Mouse (Mus musculus) neutrophil, adult 5-6 weeks (primary cell): ENCODE measurements around the gene Wdr18. TPM values are rescaled to one million over a fixed set of nuclear protein-coding genes. Genes with fewer than 3 reads are reported as not detected.

ENCODE experiments used
- ATAC-seq: fragments of 151-379, 151-347 bp; 2 replicates; pipeline ENCODE4 v1.8.0; 2017; ENCODE audit warnings: mild to moderate bottlenecking, moderate TSS enrichment; ENCODE audit not compliant: insufficient number of reproducible peaks, poor library complexity, low FRiP score, severe bottlenecking; ENCODE audit errors: extremely low read depth
- total RNA-seq: library from RNA; stranded (forward); fragments of 200-1000 nt; gene quantifications from 2 replicates; pipeline ENCODE4 v1.2.3, GENCODE M21; 2017

Wdr18 gene
- total RNA-seq, 1 experiment from 2014 or later: 15.9 TPM

GRCm38 (mm10) chr10:79989272-79989786 is 29.4 kb downstream of the Wdr18 start:
- no peak for ATAC-seq

DNA sequence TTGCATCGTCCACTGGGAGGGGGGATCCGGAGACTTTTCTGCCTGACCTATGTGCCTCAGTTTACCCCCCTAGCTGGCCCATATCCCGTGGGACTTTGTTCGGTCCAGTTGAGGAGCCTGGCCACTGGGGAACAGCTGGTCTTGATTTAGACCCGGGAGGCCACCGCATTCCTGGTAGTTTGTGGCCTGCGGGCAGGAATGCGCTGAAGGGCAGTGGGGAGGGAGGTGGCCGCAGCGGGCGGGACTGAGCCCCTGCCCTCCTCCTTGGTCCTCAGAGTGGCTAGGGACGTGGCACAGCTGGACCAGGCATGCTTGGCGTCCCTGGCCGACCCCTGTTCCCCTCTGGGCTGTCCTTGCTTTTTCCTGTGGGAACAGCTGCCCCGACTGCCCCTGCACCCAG is 29.9 kb downstream of the Wdr18 start:
- no peak for ATAC-seq

GRCm38 (mm10) chr10:79991099-79991498 is 31.1 kb downstream of the Wdr18 start:
- no peak for ATAC-seq

DNA sequence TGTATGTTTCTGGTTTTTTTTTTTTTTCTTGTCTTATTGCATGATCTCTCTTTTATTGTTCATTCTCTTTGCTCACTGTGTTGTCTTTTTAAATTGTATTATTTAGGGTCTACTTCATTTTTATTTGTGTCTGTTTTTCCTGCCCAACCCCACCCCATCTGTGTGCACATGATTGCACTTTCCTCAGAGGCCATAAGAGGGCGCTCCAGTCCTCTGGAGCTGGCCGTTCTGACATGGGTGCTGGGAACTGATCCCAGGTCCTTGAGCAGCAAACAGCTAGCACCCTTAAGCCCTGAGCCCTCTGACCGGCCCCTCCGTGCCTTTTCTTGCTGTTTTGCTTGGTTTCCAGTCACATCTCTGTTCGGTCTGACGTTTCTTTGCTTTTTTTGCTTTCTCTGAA is 31.6 kb downstream of the Wdr18 start:
- no peak for ATAC-seq

DNA sequence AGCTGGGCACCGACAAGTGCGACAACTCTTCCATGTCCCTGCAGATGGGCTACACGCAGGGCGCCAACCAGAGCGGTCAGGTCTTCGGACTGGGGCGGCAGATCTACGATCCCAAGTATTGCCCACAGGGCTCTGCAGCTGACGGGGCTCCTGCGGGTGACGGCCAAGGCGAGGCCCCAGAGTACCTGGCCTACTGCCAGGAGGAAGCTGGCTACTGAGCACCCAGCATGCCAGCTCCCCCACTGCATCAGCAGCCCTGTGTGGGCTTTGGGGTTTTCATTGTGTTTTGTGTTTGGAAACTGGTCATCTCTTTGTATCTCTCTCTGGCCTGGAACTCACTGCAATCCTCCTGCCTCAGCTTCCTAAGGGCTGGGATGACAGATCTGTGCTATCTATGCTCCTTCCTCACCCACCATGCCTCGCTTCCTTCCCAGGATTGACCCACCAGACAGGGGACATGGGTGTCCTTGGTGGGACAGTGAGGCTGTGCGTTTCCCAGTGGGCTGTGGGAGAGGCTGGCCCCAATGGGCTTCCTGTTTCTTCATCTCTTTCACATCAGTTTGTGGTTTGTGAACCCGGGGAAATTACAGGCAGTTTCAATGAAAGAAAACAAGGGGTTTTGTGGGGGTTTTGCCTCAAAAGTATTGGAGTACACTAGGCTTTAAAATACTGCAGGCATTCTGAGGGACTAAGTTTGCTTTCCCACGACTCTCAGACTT is 34.6 kb downstream of the Wdr18 start:
- no peak for ATAC-seq

DNA sequence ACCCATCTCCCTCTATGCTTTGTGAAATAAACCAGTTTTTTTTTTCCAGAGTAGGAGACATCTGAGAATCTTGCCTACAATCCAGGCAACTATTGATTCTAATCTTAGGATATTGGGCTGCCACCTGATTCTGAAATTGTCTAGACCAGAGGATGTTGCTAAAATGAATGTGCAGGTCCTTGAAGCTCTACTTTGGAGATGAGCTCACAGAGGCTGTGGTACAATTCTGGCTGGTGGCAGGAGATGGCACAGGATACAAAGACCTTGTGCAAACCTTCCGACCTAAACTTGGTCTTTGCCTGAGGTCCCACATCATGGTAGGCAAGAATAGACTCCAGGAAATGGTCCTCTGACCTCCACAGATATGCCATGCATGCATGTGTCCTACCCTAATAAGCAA is 35.7 kb downstream of the Wdr18 start:
- no peak for ATAC-seq

- ATAC-seq: peak; percentile 91
These were observed 36.5 kb downstream of the Wdr18 start, which contains the start of gene Abca7 for GRCm38 (mm10) chr10:79996272-79997033. Gene Abca7, plus strand, starts transcription at chr10:79996494.

DNA sequence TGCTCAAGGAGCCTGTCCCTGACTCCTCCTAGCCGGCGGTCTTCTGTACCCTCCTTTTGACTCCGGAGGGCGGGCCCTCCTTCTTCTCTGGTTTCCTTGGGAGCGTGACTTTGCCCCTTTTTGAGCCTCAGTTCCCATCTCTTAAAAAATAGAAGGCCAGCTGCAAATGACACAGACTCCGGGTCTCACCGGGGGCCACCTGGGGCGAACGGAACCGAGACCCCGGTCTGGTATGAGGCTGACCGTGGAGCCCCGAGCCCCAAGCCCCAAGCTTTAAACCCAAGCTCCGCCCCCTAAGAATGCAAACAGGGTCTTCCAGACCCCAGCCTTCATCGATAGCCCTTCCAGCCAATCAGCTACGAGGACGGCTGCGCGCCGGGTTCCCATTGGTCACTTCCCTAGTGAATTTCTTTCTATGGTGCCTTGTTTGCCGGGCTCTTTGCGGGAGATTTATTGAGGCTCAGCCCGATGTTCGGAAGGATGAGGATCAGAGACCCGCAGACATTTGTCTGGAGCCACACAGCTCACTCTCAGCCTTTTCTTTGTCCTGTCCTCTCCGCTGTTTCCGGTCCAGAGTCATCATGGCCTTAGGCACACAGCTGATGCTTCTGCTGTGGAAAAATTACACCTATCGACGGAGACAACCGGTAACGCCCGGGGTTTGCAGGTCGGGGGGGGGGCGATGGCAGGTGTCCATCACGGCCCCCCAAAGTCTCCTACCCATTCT is 37.2 kb downstream of the Wdr18 start:
- ATAC-seq: no peak

DNA sequence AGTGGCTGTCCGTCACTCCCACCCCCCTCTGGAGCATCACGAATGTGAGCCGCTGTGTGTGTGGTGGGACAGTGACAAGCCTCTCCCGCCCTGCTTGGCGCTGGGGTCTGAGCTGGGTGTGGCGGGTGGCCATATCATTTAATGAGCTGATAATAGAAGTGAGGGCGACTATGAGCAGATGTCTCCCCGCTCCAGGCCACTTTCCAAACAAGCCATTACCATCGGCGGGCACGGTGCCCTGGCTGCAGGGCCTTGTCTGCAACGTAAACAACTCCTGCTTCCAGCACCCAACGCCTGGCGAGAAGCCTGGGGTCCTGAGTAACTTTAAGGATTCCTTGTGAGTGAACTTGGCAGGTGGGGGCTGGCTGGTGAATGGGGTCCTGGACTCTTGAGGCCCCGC is 37.9 kb downstream of the Wdr18 start:
- no peak for ATAC-seq

- no peak for ATAC-seq
These were observed 42.0 kb downstream of the Wdr18 start for GRCm38 (mm10) chr10:80001945-80002344.

DNA sequence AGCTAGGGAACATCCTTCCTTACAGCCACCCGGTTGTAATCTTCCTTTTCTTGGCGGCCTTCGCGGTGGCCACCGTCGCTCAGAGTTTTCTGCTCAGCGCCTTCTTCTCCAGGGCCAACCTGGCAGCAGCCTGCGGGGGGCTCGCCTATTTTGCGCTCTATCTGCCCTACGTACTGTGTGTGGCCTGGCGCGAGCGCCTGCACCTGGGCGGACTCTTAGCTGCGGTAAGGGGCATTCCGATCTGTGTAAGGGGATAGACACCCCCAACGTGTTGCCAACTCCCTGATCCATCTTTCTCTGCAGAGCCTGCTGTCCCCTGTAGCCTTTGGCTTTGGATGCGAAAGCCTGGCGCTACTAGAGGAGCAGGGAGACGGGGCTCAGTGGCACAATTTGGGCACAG is 42.9 kb downstream of the Wdr18 start:
- no peak for ATAC-seq

DNA sequence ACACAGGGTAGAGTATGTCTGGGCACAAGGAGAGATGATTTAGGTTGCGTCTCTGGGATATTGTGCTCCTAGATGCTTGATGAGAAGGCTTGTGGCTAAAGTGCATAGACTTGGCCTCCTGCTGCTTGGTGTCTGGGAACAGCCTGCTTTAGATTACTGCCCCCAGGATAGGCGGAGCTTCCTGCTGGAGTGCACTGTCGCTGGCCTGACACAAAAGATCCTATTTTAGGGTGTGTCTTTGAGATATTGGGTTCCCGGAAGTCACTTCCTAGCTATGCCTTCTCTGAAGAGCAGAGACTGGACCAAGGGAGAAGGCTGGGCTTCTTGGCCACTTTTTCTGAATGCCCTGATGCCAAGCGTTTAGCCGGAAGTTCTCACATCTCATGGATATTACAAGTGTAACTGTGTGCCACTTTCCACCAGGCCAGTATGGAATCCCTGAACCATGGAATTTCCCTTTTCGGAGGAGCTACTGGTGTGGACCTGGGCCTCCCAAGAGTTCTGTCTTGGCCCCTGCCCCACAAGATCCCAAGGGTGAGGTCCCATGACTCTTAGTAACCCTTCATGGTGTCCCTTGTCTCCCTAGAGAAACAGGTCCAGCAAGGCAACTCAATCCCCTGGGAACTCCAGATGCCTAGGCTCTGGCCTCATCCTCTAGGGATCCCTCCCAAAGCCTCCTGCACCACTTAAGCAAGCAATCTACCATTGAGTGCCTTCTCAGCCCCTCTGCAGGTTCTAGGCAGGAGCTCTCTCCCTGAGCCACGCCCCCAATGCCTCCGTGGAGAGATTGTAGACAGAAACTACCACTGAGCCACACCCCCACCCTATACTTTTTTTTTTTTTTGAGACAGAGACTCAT is 43.7 kb downstream of the Wdr18 start:
- ATAC-seq: no peak

DNA sequence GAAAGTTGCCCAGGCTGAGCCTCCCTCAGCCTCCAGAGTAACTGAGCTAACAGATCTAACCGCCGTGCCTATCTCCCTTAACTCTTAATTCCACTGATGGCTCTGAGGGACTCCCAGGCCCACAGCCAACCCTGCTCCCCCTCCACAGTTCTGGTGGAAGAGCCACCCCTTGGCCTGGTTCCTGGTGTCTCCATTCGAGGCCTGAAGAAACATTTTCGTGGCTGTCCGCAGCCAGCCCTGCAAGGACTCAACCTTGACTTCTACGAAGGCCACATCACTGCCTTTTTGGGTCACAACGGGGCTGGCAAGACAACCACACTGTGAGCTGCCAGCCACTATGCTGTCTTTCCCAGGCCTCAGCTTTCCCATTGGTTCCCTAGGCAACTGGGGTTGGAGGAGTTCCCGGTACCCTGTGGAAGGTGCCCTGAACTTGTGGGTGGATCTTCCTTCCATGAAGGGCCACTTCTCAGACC is 44.3 kb downstream of the Wdr18 start:
- no peak for ATAC-seq

- ATAC-seq: no peak
These were observed 51.8 kb downstream of the Wdr18 start for GRCm38 (mm10) chr10:80011740-80012139.

GRCm38 (mm10) chr10:80013609-80014008 is 53.7 kb downstream of the Wdr18 start:
- no peak for ATAC-seq

DNA sequence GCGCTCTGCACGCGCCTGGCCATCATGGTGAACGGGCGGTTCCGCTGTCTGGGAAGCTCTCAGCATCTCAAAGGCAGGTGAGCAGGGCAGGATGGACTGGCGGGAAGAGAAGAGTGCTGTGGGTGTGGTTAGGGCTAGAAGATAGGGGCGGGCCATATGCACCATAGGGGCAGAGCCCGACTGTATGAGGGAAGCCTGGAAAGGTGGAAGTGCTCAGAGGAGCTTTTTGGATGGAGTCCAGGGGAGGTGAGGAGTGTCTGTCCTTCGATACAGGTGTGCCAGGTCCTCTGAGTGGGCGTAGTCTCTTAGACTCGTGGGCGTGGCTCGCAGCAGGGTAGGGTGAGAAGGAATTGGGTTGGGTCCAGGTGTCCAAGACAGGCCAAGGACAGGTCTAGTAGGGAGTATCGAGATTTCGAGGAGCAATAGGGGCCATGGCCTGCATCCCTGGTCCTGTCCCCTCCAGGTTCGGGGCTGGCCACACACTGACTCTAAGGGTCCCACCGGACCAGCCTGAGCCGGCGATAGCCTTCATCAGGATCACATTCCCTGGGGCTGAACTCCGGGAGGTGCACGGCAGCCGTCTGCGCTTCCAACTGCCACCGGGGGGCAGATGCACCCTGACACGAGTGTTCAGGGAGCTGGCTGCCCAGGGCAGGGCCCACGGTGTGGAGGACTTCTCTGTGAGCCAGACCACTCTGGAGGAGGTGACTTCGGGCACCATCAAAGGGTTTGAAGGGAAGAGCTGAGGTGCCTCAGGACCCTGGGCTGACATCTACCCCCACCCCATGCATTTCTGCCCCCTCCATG is 54.7 kb downstream of the Wdr18 start:
- ATAC-seq: no peak

DNA sequence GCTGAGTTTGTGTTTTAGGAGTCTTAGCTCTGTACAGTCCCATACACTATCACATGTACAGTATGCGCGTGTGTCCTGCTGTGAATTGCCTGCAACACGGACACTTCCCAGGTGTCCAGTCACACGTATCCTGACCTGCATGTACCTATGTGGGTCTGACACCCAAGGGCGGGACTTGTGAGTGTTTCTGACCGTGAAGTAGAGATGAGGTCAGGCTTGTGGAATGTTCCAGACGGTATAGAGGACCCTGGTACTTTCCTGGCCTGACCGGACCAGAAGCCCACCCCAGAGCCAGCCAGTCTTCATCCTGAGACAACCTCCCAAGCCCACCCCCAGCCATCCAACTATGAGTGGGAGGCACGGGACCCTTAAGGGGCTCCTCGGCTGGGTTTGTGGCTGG is 55.6 kb downstream of the Wdr18 start:
- ATAC-seq: no peak

DNA sequence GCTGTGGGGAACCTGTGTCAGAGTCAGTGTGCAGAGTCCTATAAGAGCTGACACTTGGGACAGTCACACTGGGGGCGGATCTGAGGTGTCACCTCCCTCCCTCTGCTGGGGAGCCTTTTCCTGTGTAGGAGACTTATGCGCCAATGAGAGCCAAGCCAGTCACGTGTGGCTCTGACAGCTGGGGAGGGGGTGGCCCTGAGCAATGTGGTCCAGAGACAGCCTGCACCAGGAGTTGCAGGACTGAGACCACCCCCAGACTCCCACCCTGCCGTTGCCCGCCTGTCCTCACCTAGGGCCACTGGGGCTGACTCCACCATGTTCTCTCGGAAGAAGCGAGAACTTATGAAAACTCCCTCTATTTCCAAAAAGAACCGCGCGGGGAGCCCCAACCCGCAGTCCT is 56.6 kb downstream of the Wdr18 start, which contains the start of gene Arhgap45:
Gene Arhgap45 (plus strand): TSS at position 143 of the 400 bp plus-strand sequence.
- peak; percentile 78 for ATAC-seq
